Mouse (Mus musculus) cerebellum, postnatal 25 days (tissue): ENCODE data around the gene AI597479.

Experiments
- DNase-seq, 2 experiments: peaks; one replicate each; pipeline ENCODE4 v3.0.0; 2021; ENCODE audit warnings: mixed read lengths in 2 of 2

The AI597479 gene

DNA sequence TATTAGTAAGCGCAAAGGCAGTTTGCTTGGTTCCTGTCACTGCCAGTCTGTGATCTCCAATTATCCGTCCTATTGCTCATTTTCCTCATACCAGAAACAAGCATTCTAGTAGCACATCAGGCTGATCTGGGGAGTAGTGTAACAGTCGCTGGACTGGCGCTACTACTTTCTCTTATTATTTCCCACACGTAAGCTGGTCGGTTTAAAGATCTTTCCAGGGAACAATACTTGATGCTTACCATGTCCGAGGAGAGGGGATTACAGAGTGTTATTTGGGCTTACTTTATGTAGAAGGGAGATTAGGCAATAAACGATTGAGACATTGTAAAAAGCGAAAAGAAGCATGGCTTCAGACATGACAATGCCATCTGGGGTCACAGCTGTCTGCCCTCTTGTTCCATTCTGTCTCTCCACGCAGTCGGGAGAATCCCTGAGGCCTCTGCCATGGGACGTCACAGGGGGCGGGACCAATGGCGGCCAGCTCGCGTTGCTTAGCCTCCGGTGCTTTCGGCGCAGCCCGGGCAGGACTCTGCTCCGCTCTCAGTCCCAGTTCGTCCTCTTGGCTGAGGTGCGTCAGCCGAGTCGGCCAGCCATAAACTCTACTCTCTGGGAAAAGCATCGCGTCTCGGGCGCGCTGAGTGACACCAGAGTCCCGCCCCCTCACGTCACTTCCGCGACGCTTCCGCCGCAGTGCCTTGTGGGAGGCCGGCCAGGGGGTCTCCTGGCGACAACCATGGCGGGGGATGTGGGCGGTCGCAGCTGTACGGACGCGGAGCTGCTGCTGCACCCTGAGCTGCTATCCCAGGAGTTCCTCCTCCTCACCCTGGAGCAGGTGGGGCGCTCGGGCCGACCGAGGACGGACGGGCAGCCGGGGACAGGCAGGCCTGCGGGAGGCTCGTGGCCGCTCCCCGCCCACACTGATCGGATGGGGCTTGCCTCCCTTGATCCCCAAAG, at the start of gene AI597479, which contains the start of gene Tgfbrap1:
AI597479 (plus strand) TSS at position 680 of the 954 bp plus-strand sequence.
Tgfbrap1 (minus strand) TSS at position 607 of the 954 bp plus-strand sequence.
- DNase-seq = peak; percentile 96 to 98

DNA sequence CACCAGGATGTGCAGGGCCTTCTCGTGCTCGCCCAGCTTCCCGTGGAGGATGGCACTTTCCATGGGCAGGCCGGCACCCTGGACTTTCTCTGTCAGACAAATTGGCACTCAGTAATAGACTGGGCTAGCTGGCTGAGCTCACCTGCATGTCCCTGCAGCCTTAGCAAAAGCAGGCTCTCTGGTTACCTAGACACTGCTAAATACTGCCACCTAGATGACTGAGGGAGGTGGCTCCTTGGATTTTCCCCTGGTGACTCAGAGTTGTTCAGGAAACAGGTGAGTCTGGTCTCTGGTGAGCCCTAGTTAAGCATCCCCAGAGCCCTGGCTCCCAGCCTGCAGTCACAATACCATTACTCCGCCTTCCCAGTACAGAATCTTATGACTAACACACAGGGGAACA, 46.6 kb upstream of the AI597479 start:
- DNase-seq = no peak

DNA sequence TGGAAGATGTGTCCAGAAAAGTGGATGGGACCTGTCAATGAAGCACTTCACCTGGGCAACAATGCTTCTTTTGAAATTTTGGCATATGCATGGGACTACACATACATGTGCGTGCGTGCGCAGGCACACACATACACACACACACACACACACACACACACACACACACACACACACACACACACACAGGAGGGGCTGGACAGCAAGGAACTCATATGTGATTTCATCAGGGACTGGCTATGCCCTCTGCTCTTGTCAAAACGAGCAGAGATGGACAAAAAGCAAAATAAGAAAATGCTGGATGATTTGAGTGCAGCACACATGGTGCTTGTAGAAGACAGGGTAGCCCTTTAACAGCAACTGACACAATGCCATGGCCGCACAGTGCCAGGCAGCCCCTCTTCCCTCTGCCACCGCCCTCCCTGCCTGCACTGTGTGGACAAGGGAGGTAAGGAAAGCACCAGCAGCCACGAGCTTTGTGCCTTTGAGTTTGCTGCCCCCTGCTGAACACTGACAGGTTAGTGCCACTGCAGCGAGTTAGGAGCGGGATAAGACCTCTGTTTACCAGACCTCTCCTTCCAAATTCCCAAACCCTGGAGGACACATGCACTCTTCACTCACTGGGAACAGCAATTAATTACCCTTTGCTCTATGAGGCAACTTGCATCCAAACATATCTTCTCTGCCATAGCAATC, 32.7 kb upstream of the AI597479 start:
- peak; percentile 57 to 79 for DNase-seq

DNA sequence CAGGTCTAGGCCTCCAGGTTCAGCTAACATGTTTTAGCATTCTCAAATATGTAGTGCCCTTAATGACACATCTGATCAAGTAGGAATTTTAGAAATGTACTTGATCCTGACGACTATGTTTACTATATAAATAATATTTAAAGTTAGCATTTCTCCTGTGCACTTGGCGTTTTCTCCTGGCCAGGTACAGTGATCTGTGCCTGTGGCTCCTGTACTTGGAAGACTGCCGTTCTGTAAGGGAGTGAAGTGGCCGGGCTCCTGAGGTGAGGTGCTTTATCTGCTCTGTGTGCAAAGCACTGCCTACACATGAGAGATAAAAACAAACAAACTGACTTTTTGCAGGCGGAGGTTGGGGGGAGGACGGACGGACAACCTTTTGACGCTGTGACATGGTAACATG, 31.9 kb upstream of the AI597479 start:
- no peak for DNase-seq

DNA sequence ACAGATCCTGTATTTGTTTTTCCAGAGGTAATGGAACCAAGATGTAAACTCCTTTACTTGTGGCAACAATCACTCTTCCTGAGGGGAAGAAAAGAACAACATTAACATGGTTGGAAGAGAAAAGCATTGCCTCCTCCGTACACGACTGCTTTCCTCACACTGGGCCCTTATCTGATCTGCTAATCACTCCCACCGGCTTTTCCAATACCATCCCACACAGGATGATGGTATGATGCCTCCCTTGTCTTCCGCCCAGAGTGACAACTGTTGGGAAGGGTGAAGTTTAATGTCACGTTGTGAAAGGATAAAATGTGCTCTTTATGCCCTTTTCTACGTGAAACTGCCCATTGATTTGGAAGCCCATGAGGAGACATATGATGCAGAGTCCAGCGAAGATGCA, 31.0 kb upstream of the AI597479 start:
- no peak for DNase-seq

DNA sequence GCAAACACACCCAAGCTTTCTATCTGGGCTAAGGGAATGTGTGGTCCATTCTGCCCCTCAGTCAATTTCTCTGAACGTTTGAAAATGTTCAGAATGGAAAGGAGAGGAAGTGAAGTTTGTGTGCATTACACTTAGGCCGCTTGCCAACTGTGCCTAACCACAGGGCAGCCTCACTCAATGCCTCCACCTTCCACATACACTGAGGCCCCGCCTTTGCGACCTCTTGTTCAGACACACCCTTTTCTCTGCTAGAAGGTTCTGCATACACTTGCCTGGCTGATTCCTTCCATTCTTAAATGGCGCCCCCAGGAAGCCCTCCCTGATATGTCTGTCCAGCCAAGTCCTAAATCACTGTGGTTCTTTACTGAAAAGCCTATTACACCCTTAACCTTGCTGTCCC, 27.8 kb upstream of the AI597479 start:
- no peak for DNase-seq

DNA sequence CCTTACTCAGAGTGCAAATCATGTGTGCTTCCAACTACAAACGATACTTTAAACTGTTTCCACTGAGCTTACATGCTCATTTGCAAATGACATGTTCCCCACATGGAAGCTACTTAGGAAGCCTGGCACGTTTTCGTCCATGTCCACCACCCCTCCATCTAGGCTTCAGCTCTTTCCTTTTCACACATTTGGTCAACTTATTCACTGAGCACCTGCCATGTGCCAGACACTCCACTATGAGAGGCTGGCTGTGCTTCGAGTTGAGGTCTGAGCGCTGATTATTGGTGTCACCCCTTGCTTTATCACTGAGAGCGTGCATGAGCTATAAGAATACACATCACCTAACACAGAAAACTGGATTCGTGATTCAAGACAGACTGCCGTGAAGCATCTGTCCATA, 26.5 kb upstream of the AI597479 start:
- no peak for DNase-seq

DNA sequence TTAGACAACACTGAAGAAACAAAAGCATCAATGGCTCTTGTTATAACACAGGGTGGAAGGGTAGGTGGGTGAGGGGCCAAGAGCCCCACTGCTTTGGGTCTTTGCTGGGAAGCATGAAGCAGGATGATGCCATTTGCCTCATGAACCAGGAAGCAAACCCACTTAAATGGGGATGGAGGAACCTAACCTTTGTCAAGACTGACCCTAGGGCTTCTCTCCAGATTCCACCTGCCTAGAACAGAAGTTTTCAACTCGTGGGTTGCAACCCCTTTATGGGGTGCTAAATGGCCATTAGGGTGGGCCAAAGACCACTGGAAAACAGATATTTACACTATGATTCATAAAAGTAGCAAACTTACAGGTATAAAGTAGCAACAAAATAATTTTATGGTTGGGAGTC, 25.9 kb upstream of the AI597479 start:
- no peak for DNase-seq

DNA sequence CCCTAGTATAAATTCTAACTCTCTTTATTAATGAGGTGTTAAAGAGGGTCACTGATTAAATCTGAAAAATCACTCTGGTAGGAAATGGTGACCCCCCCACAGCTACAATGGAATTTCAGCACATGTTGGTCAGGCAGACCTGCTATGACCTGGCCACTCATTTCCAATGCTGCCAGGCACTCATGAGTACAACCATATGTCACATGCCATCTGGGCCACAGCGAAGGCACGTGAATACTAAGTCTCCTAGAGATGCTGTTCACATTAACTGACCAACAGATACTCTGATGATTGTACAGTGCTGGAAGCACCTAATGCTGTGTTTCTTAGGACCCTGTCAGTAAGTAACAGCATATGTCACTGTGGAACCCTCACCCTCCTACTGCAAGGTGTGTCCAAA, 23.7 kb upstream of the AI597479 start:
- peak; percentile 66 to 79 for DNase-seq

DNA sequence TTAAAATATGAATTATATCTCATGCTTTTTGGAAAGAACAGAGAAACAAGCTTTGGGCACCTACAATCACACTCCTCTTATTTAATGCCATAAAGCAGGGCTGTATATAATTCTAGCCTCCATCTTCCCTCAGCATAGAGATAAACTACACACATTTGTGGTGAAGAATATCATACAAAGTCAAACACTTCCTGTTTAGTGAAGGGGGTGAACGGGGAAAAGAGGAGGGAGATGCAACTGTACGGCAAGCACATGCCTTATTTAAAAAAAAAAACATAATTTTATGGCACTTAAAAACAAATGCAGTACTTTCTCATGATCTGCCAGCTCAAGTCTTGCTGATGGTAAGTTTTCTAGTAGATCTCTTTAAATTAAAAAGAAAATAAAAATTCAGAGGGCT, 20.4 kb upstream of the AI597479 start:
- DNase-seq = no peak

DNA sequence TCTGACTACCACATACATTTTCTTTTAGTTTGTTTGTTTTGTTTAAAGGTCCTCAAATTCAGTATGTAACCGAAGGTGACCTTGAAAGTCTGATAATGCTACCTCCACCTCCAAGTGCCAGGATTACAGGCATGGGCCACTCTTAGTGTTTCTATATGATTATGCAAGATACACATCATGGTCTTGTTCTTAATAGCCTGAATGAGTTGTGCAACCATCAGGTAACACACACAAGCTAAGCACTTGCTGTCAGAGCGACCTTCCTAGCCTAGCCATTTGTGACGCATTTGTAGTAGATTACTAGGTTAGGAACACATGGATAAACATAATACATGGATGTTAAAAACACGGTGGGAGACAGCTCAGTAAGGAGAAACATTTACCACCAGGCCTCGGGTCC, 15.6 kb upstream of the AI597479 start:
- no peak for DNase-seq

DNA sequence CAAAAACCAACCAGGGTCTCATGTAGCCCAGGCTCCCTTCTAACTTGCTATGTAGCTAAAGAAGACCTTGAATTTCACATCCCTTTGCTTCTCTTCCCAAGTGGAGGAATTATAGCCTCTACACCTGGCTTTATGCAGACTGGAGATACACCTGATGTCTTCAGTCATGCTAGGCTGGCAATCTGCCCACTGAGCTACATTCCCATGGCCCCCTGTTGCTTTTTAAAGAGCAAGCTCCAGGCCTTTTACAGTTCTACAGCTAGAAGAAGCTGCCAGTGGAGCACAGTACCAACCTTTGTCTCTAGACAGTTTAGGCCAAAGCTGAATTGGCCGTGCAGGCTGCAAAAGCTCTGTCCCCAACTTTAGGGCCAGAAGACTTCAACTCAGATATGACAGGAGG, 8.1 kb upstream of the AI597479 start:
- peak; percentile 33 to 60 for DNase-seq

DNA sequence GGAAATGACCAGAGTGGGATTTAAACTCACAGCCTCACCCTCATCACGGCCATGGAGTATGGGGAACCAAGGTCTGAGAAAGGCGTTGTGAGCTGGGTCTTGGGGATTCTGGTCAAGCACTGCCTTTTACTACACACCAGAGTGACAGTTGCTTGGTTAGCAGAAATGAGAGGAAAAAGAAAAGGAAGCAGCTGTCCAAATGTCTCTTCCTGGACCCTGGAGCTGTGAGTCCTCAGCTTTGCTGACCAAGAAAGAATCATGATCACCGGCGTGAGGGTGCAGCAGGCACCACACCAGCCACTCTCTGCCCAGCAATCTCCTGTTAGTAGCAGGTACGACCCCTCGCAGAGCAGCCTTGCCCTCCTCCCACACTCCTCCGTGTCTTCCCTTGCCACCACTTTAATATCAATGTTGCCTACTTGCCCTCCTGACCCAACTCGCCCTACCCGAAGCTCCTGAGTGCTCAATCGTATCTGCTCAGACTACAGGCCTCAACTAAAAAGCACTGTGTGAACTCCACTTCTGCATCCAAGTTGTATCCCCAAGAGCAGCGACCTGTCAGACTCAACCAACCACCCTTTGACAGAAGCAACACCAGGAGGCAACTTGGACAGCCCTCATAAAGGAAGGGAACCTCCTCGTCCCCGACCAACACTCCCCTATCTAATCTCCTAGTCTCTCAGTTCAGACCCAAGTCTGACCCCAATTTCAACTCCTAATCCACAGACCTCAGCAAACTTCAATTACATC, 7.0 kb upstream of the AI597479 start:
- DNase-seq = peak in 1 of 2 experiments; percentile 28

DNA sequence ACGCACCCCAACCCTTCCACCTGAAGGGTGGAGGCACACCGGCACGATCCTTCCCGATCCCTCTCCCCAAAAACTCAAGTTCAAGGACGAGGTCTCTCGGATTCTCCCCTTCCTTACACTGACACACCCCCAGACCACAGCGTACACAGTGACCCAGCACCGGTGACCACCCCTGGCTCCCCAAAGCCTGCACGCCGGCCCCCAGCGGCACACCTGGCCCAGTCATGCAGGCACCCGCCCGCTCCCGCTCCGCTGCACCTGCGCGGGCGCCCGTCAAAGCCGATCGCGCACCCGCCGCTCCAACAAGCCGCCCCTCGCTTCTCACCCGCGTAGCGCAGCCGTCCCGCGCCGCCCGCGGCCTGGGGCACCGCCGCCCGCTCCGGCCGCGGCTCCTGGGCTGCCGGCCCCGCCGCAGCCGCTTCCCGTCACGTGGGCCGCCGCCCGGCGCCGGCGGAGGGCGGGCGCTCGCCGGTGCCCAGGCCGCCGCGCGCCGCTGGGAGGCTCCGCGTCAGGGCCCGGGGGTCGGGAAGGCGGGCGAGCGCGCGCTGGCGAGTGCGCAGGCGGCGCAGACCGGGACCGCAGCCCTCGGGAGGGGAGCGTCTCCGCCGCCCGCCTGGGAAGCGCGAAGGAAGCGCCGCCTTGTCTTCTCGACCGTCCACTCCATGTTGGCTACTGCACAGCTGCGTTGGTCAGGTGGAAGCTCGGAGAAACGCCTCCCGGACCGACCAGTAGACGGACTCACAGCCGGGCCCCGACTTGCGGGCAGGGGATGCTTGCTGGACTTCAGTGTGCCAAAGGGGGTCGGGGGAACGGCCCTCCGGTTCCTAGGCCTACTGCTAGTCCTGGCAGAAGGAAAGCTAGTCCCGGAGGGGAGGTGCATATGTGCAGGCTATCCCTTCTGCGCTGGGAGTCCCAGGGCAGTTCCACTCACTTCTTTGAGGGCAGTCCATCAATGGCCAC, 6.2 kb upstream of the AI597479 start:
- peak; percentile 84 to 86 for DNase-seq

DNA sequence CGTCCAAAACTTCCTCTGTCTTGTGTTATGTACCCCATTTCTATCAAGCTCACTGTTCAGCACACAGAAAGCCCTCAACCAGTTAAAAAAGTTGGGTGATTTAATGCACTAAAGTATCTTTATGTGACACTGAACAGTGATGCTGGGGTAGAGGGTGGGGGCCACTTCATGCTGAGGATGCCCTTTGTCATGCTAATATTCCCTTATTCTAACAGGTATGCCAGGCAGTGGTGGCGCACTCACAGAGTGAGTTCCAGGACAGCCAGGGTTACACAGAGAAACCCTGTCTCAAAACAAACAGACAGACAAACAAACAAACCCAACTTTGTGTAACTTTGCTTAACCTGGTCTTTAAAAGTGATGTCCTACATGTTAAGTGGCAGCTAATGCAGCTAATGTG, 4.3 kb upstream of the AI597479 start:
- no peak for DNase-seq

DNA sequence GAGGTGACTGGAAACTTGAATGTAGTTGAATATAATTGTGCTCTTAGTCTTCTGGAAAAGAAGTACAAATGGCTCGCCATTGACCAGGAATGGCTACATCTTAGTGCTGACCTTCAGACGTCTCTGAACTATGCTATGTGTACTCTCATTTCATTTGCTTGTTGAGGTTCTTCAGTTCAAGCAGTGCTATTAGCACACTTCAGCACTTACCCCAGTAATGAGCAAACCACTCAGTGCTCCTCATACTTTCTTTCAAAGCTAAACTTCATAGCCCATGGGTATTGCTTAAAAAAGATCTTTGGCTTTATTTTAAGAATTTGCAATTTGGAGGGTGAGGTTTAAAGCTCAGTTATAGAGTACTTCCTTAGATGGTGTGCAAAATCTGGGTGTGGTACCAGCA, 10.2 kb downstream of the AI597479 start:
- DNase-seq = no peak

DNA sequence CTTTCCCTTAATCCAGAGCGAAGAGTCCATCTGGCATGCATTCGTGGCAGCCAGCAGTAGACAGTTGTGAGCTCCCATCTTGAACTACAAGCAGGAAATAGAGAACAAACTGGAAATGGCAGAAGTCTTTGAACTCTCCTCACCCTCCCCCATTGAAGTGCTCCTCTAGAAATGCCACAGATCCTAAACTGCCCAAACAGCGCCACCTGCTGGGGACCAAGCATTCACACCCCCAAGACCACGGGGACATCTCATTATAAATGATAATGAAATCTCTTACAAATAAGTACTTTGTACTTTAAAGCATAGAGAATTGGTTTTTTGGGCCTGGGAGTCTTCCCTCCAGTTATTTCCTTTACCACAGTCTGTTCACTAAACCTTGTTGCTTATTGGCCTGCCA, 12.0 kb downstream of the AI597479 start:
- DNase-seq = peak; percentile 47 to 74

DNA sequence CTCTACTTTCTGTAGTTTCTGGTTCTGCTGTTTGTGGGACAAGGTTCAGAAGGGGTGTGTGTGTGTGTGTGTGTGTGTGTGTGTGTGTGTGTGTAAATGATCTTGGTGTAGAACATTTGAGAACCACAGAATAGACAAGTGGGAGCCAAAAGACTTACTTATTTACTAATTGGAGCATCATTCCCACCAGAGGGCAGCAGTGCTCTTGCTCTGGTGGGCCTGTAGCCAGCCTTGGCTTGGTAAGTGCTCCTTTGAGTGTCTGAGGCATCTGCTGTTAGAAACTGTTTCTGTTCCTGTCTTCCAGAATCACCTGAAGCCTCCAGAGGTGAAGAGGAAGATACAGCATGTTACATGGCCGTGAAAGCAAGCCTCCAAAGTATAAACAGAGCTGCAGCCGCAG, 14.4 kb downstream of the AI597479 start:
- DNase-seq = peak; percentile 60 to 83

DNA sequence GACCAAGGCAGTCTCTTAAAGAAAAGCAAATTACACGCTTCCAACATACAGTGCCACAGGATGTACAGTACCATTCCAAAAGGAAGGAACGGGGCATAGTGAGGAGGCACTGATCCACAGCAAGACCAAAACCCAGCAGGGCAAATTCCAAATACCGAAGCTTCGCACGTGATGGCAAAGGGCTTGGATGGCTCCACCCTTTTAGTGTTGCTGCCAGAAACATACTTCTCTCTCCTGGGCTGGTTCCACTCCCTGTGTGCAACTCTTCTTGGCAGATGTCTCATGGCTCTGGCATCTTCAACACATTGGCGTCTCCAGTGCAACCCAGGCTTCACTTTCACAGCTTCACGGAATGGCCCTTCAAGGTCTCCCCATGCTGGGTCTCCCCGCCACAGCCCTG, 18.9 kb downstream of the AI597479 start:
- DNase-seq = no peak

DNA sequence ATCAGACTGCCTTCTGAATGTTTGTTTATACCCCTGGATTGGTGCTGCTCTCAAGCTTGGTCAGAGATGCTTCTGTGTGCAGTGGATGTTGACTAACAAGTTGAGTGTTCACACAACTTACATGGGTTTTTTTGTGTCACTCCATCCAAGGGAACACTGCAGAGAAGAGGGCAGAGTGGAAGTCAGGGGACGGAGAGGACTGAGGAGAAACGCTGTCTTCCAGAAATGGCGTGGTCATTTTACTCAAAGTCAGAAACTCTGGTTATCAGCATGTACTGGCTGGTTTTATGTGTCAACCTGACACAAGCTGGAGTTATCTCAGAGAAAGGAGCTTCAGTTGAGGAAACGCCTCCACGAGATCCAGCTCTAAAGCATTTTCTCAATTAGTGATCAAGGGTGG, 22.4 kb downstream of the AI597479 start:
- DNase-seq = no peak

DNA sequence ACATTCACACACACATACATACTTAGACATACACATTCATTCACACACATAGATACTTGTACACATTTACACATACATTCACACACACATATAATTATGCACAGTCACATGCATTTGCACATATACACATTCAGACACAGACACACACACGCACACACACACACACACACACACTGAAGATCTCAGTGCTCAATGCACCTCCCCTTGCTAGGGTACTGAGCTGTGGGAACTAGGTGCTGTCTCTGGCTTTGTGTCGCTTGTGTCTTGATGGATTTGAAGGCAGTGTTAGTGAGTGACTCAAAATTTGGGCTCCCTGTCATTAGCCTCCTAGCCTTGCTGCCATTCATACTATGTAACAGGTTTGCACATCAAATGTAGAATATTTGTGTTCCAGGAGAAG, 24.1 kb downstream of the AI597479 start:
- DNase-seq = no peak

DNA sequence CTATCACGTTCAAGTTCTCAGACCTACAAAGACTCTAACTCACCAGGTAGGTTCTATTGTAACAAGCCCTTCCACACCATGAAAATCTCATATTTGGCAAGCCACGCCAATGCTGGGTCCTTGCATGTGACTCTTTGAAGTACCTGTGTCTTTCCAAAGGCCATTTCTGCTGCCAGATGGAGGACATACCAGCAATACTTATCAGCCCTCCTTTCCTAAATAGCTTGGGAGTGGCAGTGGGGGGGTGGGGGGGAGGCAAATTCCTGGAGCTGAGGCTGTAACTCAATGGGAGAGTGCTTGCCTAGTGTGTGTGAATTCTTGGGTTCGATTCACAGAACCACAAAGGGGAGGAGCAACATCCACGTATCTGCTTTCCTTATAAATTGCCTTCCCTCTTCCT, 26.2 kb downstream of the AI597479 start:
- no peak for DNase-seq
